Mouse (Mus musculus) CH12.LX (cell line): ENCODE data around the gene Samsn1.

ENCODE experiments used
- ELF1 ChIP-seq: IDR thresholded peaks from 2 replicates; pipeline ENCODE4 v1.6.1; 2014; ENCODE audit warnings: low read depth, mild to moderate bottlenecking, inconsistent platforms, low read length, improper control_type of control experiment
- MXI1 ChIP-seq: IDR thresholded peaks from 2 replicates; pipeline ENCODE4 v1.6.1; 2011; ENCODE audit warnings: mild to moderate bottlenecking, low read depth, low read length, improper control_type of control experiment

- TF ChIP-seq ELF1 (no peak), MXI1 (no peak)
Observed at GRCm38 (mm10) chr16:75878885-75879284, 143.2 kb downstream of the Samsn1 start.
